In genomic region chr2:21085517-21085916, GRCm38 (mm10) we compare ENCODE assay signal across 11 mouse cellular contexts.
"Had no signal": no experiment of that assay in that cellular context is flagged by ENCODE, and none has a peak within 500 bp of the region (broad histone marks: within the 10 kb centered on the region; RNA-seq: fewer than 3 reads in every experiment).

No protein-coding gene starts in this region.

- H3K27ac ChIP-seq: limb, embryonic 12.5 days; midbrain, embryonic 15.5 days; neural tube, embryonic 12.5 days had no signal

- ATAC-seq: midbrain, embryonic 15.5 days had no signal

- H3K4me1 ChIP-seq: limb, embryonic 12.5 days; midbrain, embryonic 15.5 days; neural tube, embryonic 12.5 days had no signal

- H3K9me3 ChIP-seq: limb, embryonic 12.5 days; midbrain, embryonic 15.5 days; neural tube, embryonic 12.5 days had no signal

- H3K4me3 ChIP-seq: limb, embryonic 12.5 days; midbrain, embryonic 15.5 days; neural tube, embryonic 12.5 days had no signal

- H3K27me3 ChIP-seq: limb, embryonic 12.5 days; midbrain, embryonic 15.5 days; neural tube, embryonic 12.5 days had no signal

- H3K36me3 ChIP-seq: limb, embryonic 12.5 days; midbrain, embryonic 15.5 days; neural tube, embryonic 12.5 days had no signal

- H3K9ac ChIP-seq: limb, embryonic 12.5 days; midbrain, embryonic 15.5 days; neural tube, embryonic 12.5 days had no signal

- DNase-seq: kidney, adult 2 months; kidney, postnatal 36 days; layer of hippocampus, adult 9-11 months; layer of hippocampus, postnatal 36 days; liver; right cerebral cortex, adult 18-20 months; right cerebral cortex, postnatal 25 days; thymus, postnatal 36 days had no signal
